Mouse (Mus musculus) C3H10T1/2 (cell line): Measurements from ENCODE around the gene Mettl11b. TPM values are rescaled to one million over a fixed set of nuclear protein-coding genes. Genes with fewer than 3 reads are reported as not detected.

Experiments used
- polyA plus RNA-seq, 2 experiments: library from polyadenylated mRNA; unstranded; fragments of >200 nt; fragmentation: generic; extraction: Trizol; gene quantifications; one replicate each; pipeline ENCODE4 v1.2.1; 2012; ENCODE audit warnings: missing spikeins in 2 of 2

The Mettl11b gene
- polyA plus RNA-seq: under 1 TPM in 1 of 2 experiments, not detected in 1; 0.04 TPM

DNA sequence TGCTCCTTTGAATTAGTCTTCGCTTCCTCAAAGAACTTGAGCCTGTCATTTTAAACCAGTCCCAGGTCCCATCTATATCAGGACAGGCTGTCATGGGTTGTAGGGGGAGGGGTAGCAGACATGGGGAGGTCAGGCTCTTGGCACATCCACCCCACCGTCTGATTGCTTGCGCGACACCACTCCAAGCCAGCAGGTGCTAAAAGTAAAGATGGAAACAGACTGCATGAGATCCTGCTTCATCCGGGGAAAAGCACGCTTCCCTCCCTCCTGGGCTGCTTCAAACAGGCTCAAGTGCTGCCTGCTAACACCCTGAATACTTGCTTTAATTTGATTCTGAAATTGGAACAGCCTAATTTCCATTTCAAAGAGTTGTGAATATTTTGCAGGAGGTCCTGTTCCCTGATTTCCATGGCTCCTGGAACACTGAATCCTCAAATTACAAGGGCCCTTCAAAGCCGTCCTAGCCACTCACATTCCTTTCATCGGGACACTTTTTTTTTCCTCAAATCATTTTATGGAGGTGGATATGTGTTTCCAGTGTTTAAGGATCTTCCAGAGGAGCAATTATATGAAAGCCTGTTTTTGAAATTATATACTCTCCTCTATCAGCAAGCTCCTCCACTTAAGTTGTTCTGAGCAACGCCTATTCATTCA is at the start of gene Mettl11b:
TSS of gene Mettl11b (minus strand) at position 127 of the 654 bp plus-strand sequence.

Other genes starting within 250 kb of the Mettl11b start
- gene Kifap3, start 54.4 kb upstream of the Mettl11b start, polyA plus RNA-seq: 10 to 100 TPM in 1 of 2 experiments, 1 to 10 TPM in 1; 1.8 to 23.8 TPM
- gene Scyl3, start 203.9 kb upstream of the Mettl11b start, polyA plus RNA-seq: 1 to 10 TPM; 1.4 to 5.1 TPM